Mouse (Mus musculus): ENCODE data around the gene B630019K06Rik. TPM values are rescaled to one million over a fixed set of nuclear protein-coding genes. Genes with fewer than 3 reads are reported as not detected.

The B630019K06Rik gene
- polyA plus RNA-seq, 1 experiment from 2014 or later: 4.4 TPM

- WGBS: 57% methylated on average over 9 of the region's 9 CpGs
- no peak for ATAC-seq (ENCODE audit: insufficient number of reproducible peaks, low FRiP score, low TSS enrichment, low read depth)
- no peaks in the 10 kb centered on the region for H3K9me3 ChIP-seq
- no peaks in the 10 kb centered on the region for H3K27me3 ChIP-seq
- no peak overlapping the region for H3K4me3 ChIP-seq
- H3K4me2 ChIP-seq: no peak overlapping the region
- no peaks in the 10 kb centered on the region for H3K36me3 ChIP-seq
- no peaks in the 10 kb centered on the region for H3K4me1 ChIP-seq
- no peak overlapping the region for H3K9ac ChIP-seq
- H3K27ac ChIP-seq: no peak overlapping the region
Measured at GRCm38 (mm10) chrX:8921813-8922607, 29.8 kb downstream of the B630019K06Rik start.

- H3K4me1 ChIP-seq: no peaks in the 10 kb centered on the region
- ATAC-seq (ENCODE audit: insufficient number of reproducible peaks, low FRiP score, low TSS enrichment, low read depth): no peak
- no peaks in the 10 kb centered on the region for H3K9me3 ChIP-seq
- no peaks in the 10 kb centered on the region for H3K36me3 ChIP-seq
- H3K4me2 ChIP-seq: no peak overlapping the region
- no peak overlapping the region for H3K9ac ChIP-seq
- H3K27ac ChIP-seq: no peak overlapping the region
- H3K4me3 ChIP-seq: no peak overlapping the region
- no peaks in the 10 kb centered on the region for H3K27me3 ChIP-seq
- 31% methylated on average over 4 of the region's 4 CpGs for WGBS
Measured at GRCm38 (mm10) chrX:8927308-8927707, 35.1 kb downstream of the B630019K06Rik start.

- H3K4me2 ChIP-seq: no peak overlapping the region
- H3K9ac ChIP-seq: no peak overlapping the region
- ATAC-seq (ENCODE audit: insufficient number of reproducible peaks, low FRiP score, low TSS enrichment, low read depth): no peak
- H3K36me3 ChIP-seq: no peaks in the 10 kb centered on the region
- H3K27me3 ChIP-seq: no peaks in the 10 kb centered on the region
- no peak overlapping the region for H3K4me3 ChIP-seq
- H3K9me3 ChIP-seq: no peaks in the 10 kb centered on the region
- 85% methylated on average over 8 of the region's 8 CpGs for WGBS
- H3K27ac ChIP-seq: no peak overlapping the region
- no peaks in the 10 kb centered on the region for H3K4me1 ChIP-seq
Measured at GRCm38 (mm10) chrX:8944041-8944440, 51.9 kb downstream of the B630019K06Rik start.

Other genes with a start within 250 kb of the B630019K06Rik start
- gene Ssxb8, start 201.5 kb upstream of the B630019K06Rik start, polyA plus RNA-seq (2015; fragmentation: Nextera tagmentation; extraction: Ambion mirVana): not detected in 2 replicates
- gene Ssx9, start 143.9 kb upstream of the B630019K06Rik start, polyA plus RNA-seq (2015; fragmentation: Nextera tagmentation; extraction: Ambion mirVana): not detected in 2 replicates
- not detected in 2 replicates for gene Ssxb5, start 88.7 kb upstream of the B630019K06Rik start, polyA plus RNA-seq (2015; fragmentation: Nextera tagmentation; extraction: Ambion mirVana)
- gene Gm6592, start 48.4 kb upstream of the B630019K06Rik start, polyA plus RNA-seq (2015; fragmentation: Nextera tagmentation; extraction: Ambion mirVana): not detected in 2 replicates
- not detected in 2 replicates for gene Gm5751, start 18.1 kb upstream of the B630019K06Rik start, polyA plus RNA-seq (2015; fragmentation: Nextera tagmentation; extraction: Ambion mirVana)
- gene Fthl17b, start 70.6 kb downstream of the B630019K06Rik start, polyA plus RNA-seq (2015; fragmentation: Nextera tagmentation; extraction: Ambion mirVana): not detected in 2 replicates
- gene Fthl17c, start 84.2 kb downstream of the B630019K06Rik start, polyA plus RNA-seq (2015; fragmentation: Nextera tagmentation; extraction: Ambion mirVana): not detected in 2 replicates
- not detected in 2 replicates for gene Fthl17d, start 94.4 kb downstream of the B630019K06Rik start, polyA plus RNA-seq (2015; fragmentation: Nextera tagmentation; extraction: Ambion mirVana)
- not detected in 2 replicates for gene Fthl17e, start 141.1 kb downstream of the B630019K06Rik start, polyA plus RNA-seq (2015; fragmentation: Nextera tagmentation; extraction: Ambion mirVana)
- gene Fthl17f, start 170.6 kb downstream of the B630019K06Rik start, polyA plus RNA-seq (2015; fragmentation: Nextera tagmentation; extraction: Ambion mirVana): not detected in 2 replicates
- not detected in 2 replicates for gene 4930402K13Rik, start 212.2 kb downstream of the B630019K06Rik start, polyA plus RNA-seq (2015; fragmentation: Nextera tagmentation; extraction: Ambion mirVana)

Data from limb, embryonic 15.5 days (tissue).